Mouse (Mus musculus) T-cell, adult 66 days (primary cell): ENCODE results near the gene Rab23. TPM values are rescaled to one million over a fixed set of nuclear protein-coding genes. Genes with fewer than 3 reads are reported as not detected.

Experiments used
- total RNA-seq, 2 experiments: library from RNA; stranded (reverse); gene quantifications; 3 replicates in 1 of 2; 4 replicates in 1 of 2; pipeline ENCODE4 v1.2.4; 2023

Gene Rab23
- total RNA-seq = 10 to 100 TPM in 1 of 2 experiments, 1 to 10 TPM in 1; 9.3 to 13.4 TPM

GRCm38 (mm10) chr1:33719733-33720225 is at the start of gene Rab23:
Gene Rab23 (plus strand): TSS chr1:33719887.

DNA sequence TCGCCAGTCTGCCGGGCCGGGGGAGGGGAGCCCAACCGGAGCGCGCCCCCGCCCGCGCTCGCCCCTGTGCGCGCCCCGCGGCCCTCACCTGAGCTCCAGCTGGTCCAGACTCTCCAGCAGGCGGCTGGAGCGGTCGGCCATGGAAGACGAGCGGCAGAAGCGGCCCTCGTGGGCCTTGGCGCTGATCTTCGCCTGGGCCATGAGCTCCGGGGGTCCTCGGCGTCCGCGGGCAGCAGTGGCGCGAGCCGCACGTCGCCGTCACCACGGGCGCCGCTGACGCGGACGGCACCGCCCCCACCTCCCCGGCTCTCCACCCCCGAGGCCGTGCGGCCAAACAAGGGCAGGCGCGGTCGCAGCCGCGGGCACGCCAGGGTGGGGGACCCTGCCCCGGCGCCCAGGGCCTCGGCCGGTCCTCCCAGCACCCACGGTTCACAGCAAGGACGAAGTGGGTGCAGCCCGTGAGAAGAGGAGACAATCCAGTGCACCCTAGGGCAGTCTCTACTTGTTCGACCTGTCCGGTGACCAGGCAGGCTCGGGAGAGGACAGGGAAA is 37.9 kb downstream of the Rab23 start, which contains the start of gene Bag2:
Gene Bag2 (minus strand): TSS at position 305 of the 551 bp plus-strand sequence.

Other genes with a start within 250 kb of the Rab23 start
- 10 to 100 TPM; 15.9 to 20.5 TPM for gene Prim2, start 50.1 kb upstream of the Rab23 start, total RNA-seq
- gene Bag2, start 37.9 kb downstream of the Rab23 start, total RNA-seq = 1 to 10 TPM; 4.2 to 5.8 TPM
- 10 to 100 TPM; 47.8 to 49.1 TPM for gene Zfp451, start 94.7 kb downstream of the Rab23 start, total RNA-seq
- 1 to 10 TPM; 4.5 to 5.0 TPM for gene Bend6, start 187.9 kb downstream of the Rab23 start, total RNA-seq
- gene Dst, start 188.3 kb downstream of the Rab23 start, total RNA-seq = 10 to 100 TPM; 13.6 to 16.0 TPM